Mouse (Mus musculus): Measurements from ENCODE around the gene Kif1c. TPM values are rescaled to one million over a fixed set of nuclear protein-coding genes. Genes with fewer than 3 reads are reported as not detected.

Kif1c gene
- polyA plus RNA-seq, 1 experiment from 2014 or later = 1.9 TPM

DNA sequence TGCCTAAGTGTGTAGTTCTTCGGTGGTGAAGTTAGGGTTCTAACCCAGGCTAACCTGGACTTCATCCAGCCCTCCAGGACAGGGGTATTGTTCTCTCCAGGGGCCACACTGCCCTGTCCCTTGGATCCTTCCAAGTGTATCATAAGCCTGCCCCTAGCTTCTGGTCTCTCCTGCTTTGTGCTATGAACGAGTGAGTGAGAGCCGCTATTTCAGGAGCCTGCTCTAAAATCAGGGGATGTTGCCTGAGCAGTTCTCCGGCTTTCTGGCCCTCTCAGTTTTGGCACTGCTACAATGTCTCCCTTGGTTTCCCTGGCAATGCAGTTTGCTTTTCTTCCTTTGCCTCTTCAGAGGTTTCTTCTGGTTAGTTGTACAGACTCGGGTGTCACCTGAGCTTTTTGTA is 30.8 kb downstream of the Kif1c start:
- ATAC-seq (replicated peaks) = no peak
- Histone ChIP-seq H3K4me1 (no peaks in the 10 kb centered on the region), H3K9ac (no peak overlapping the region), H3K4me3 (no peak overlapping the region), H3K9me3 (no peaks in the 10 kb centered on the region), H3K27me3 (replicated peaks) (no peaks in the 10 kb centered on the region), H3K36me3 (replicated peaks) (peaks cover 25% of the 10 kb centered on the region), H3K27ac (peak overlapping the region; percentile 20; the same call in 1 of the 2 replicates), H3K4me2 (no peak overlapping the region)
- 54% methylated on average over 5 of the region's 5 CpGs for WGBS

DNA sequence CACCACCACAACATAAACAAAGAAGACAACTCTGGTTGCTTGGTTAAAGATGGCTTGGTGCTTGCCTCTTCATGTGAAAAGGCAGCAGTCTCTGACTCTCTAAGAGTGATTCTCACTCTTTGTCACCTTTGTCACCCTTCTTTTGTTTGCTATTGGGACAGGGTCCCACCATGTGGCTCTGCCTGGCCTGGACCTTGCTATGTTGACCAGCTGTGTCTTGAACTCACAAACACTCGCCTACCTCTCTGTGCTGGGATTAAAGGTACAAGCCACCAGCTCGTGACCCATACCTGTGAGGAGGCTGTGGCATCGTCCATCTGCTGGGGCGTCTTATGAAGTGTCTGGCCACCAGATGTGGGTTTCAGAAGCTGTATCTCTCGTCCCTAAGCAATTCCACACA is 32.9 kb downstream of the Kif1c start:
- 76% methylated on average over 5 of the region's 5 CpGs for WGBS
- Histone ChIP-seq H3K27ac (no peak overlapping the region), H3K4me3 (no peak overlapping the region), H3K36me3 (replicated peaks) (peaks cover 8% of the 10 kb centered on the region; the same call in 1 of the 2 replicates), H3K4me2 (no peak overlapping the region), H3K9me3 (no peaks in the 10 kb centered on the region), H3K9ac (no peak overlapping the region), H3K27me3 (replicated peaks) (no peaks in the 10 kb centered on the region), H3K4me1 (no peaks in the 10 kb centered on the region)
- no peak for ATAC-seq (replicated peaks)

DNA sequence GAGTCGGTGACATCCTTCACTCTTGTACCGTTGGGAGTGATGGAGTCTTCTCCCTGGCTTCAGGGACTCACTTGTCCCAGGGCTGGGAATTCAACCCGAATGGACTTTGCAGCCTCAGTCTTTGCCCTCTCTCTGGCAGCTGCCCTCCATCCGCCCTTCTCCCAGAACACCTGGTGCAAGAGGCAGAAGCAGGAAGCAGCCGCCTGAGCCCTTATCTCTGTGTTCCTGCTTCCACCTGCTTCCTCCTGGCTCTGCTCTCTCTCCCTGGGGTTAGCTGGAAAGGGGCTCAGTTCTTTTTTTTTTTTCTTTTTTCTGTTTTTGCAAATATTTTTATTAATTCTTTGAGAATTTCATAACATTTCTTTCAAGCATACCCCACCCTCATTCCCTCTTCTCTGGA is 37.4 kb downstream of the Kif1c start:
- Histone ChIP-seq H3K4me2 (no peak overlapping the region), H3K9ac (no peak overlapping the region), H3K27me3 (replicated peaks) (no peaks in the 10 kb centered on the region), H3K27ac (no peak overlapping the region), H3K4me3 (no peak overlapping the region), H3K4me1 (no peaks in the 10 kb centered on the region), H3K36me3 (replicated peaks) (no peaks in the 10 kb centered on the region), H3K9me3 (no peaks in the 10 kb centered on the region)
- 76% methylated on average over 5 of the region's 5 CpGs for WGBS
- no peak for ATAC-seq (replicated peaks)

DNA sequence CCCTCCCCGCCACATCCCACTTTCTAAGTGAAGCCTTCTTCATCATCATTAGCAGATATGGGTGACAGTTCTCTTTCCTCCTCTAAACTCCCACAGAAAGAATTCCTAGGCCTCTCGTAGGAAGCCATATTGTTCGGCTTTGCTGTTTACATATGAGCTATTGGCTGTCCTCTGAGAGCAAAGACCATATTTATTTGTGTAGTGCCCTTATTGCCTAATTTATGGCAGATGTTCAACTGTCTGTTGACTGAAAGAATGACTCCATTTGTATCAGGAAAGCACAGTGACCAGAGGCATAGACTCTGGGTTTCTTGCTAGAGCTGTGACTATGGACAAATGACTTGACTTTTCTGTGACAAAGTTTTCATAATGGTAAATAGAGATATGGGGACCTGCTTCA is 41.3 kb downstream of the Kif1c start:
- no peaks in the 10 kb centered on the region for H3K9me3 ChIP-seq
- no peak overlapping the region for H3K4me3 ChIP-seq
- no peaks in the 10 kb centered on the region for H3K4me1 ChIP-seq
- H3K27me3 ChIP-seq (replicated peaks) = no peaks in the 10 kb centered on the region
- no peaks in the 10 kb centered on the region for H3K36me3 ChIP-seq (replicated peaks)
- no peak overlapping the region for H3K27ac ChIP-seq
- no peak overlapping the region for H3K4me2 ChIP-seq
- H3K9ac ChIP-seq = no peak overlapping the region
- 91% methylated on average over 3 of the region's 3 CpGs for WGBS
- ATAC-seq (replicated peaks) = no peak

DNA sequence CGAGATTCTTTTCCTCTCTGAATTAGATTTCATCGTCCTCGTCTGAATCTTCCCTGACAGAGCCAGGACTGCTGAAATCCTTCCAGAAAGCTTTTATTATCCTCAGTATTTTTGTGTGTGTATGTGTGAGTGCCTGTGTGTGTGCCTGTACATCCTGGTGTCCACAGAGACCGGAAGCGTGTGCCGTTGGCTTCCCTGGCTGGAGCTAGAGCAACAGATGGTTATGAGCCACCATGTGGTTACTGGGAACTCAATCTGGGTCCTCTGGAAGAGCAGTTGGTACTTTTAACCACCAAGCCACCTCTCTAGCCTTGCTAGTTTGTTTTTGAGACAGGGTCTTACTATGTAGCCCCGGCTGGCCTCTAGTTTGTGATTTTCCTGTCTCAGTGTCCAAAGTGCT is 41.8 kb downstream of the Kif1c start:
- H3K36me3 ChIP-seq (replicated peaks) = no peaks in the 10 kb centered on the region
- H3K4me2 ChIP-seq = no peak overlapping the region
- no peaks in the 10 kb centered on the region for H3K4me1 ChIP-seq
- H3K27me3 ChIP-seq (replicated peaks) = no peaks in the 10 kb centered on the region
- H3K9ac ChIP-seq = no peak overlapping the region
- WGBS = 91% methylated on average over 7 of the region's 7 CpGs
- no peak overlapping the region for H3K27ac ChIP-seq
- H3K9me3 ChIP-seq = no peaks in the 10 kb centered on the region
- ATAC-seq (replicated peaks) = no peak
- no peak overlapping the region for H3K4me3 ChIP-seq

- whole genome bisulfite sequencing = 74% methylated on average over 12 of the region's 12 CpGs
- Histone ChIP-seq H3K27ac (no peak overlapping the region), H3K9me3 (no peaks in the 10 kb centered on the region)
Measured at GRCm38 (mm10) chr11:70742581-70743459, 42.5 kb downstream of the Kif1c start.

DNA sequence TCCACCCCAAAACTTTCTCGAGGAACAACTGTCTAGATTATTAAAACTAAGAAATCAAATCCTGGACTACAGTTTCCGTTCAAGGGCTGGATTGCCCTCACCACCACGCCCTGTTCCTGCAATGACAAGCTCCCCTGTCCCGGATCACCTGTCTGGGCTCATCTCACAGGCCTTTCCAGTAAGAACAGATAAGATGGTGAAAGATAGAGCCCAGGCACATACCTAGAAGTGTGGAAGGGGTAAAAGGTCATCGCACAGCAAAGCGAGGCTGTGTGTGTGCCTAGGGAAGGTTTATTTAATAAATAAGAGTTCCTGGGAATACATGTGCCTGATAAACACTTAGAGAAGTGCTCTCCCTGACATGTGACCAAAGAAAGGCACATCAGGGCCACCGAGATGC is 45.3 kb downstream of the Kif1c start:
- Histone ChIP-seq H3K27me3 (replicated peaks) (no peaks in the 10 kb centered on the region), H3K9ac (no peak overlapping the region), H3K4me1 (no peaks in the 10 kb centered on the region), H3K4me2 (no peak overlapping the region), H3K4me3 (no peak overlapping the region), H3K36me3 (replicated peaks) (no peaks in the 10 kb centered on the region), H3K9me3 (no peaks in the 10 kb centered on the region), H3K27ac (no peak overlapping the region)
- no peak for ATAC-seq (replicated peaks)
- WGBS = 87% methylated on average over 7 of the region's 7 CpGs

More at GRCm38 (mm10) chr11:70742581-70743459, 42.5 kb downstream of the Kif1c start:
- no peak overlapping the region for H3K4me2 ChIP-seq
- H3K36me3 ChIP-seq (replicated peaks) = no peaks in the 10 kb centered on the region
- H3K4me1 ChIP-seq = no peaks in the 10 kb centered on the region
- no peak overlapping the region for H3K9ac ChIP-seq
- H3K4me3 ChIP-seq = no peak overlapping the region
- no peaks in the 10 kb centered on the region for H3K27me3 ChIP-seq (replicated peaks)
- no peak for ATAC-seq (replicated peaks)

DNA sequence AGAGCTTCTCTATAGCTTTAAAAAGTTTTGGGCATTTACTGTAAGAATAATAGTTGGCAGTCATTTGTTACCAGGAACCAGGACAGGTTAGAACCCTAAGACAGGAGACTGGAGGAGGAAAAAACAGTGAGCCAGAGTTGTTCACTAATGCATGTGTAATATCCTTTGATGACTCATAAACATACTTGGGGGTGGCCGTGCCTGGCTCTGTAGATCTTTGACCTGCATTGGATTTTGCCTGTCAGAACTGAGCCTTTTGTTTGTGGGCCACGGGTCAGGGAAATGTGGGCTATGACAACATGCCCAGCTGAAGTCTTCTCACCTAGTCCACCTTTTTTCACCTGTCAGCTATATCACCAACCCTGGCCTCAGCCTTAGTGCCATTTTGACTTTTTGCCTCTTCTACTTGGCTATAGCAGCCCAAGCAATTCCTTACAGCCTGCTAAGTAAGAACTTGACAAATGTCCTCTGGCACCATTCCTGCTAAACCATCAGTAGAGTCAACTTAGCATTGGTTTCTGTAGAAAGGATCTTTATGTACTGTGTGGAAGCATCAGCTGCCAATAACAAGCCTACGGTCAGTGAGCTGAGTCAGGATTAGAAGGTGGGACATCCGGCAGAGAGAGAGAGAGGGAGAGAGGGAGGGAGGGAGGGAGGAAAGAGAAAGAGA is 47.7 kb downstream of the Kif1c start:
- no peak overlapping the region for H3K4me3 ChIP-seq
- H3K27me3 ChIP-seq (replicated peaks) = no peaks in the 10 kb centered on the region
- H3K4me1 ChIP-seq = no peaks in the 10 kb centered on the region
- no peak for ATAC-seq (replicated peaks)
- H3K9me3 ChIP-seq = no peaks in the 10 kb centered on the region
- no peak overlapping the region for H3K27ac ChIP-seq
- WGBS = 77% methylated on average over 4 of the region's 4 CpGs
- H3K36me3 ChIP-seq (replicated peaks) = no peaks in the 10 kb centered on the region
- H3K9ac ChIP-seq = no peak overlapping the region
- H3K4me2 ChIP-seq = no peak overlapping the region

DNA sequence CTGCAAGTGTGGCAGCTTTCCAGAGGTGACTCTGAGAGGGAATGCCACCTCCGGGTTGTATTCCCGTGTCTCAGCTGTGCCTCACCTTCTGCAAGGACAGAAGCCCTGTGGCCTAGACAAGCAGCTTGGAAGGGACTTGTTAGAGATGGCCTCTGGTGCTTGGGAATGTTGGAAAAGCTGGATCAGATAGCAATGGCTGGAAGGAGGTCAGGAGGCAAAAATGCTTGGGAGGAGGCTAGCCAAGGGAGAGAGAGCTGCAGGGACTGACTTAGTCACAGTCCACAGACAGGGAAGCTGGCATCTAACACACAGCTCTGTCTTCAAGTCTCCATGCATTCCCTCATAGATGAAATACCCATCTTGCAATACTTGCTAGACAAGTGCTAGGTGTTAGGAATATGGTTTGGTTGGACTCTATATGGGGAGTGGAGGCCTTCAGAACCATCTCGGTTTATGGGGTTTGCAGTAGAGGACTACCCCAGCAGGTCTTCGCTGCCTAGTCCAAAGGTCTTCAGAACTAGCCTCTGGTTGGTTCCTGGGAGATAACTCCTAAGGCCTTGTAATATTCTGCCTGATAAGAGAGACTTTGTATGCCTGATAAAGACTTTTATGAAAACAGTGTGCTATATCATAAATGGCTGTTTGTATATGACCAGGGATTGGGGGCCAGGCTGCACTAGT is 52.1 kb downstream of the Kif1c start:
- Histone ChIP-seq H3K9me3 (no peaks in the 10 kb centered on the region), H3K4me1 (peaks cover 7% of the 10 kb centered on the region; the same call in 1 of the 2 replicates), H3K27ac (no peak overlapping the region), H3K36me3 (replicated peaks) (no peaks in the 10 kb centered on the region), H3K4me2 (no peak overlapping the region), H3K4me3 (no peak overlapping the region), H3K27me3 (replicated peaks) (no peaks in the 10 kb centered on the region), H3K9ac (no peak overlapping the region)
- ATAC-seq (replicated peaks) = no peak
- 87% methylated on average over 4 of the region's 4 CpGs for WGBS

- 94% methylated on average over 10 of the region's 10 CpGs for WGBS
- H3K9ac ChIP-seq = no peak overlapping the region
- no peaks in the 10 kb centered on the region for H3K9me3 ChIP-seq
- H3K4me3 ChIP-seq = no peak overlapping the region
- H3K27ac ChIP-seq = no peak overlapping the region
- H3K4me2 ChIP-seq = no peak overlapping the region
- H3K4me1 ChIP-seq = peaks cover 7% of the 10 kb centered on the region; the same call in 1 of the 2 replicates
- H3K27me3 ChIP-seq (replicated peaks) = no peaks in the 10 kb centered on the region
- no peak for ATAC-seq (replicated peaks)
- H3K36me3 ChIP-seq (replicated peaks) = no peaks in the 10 kb centered on the region
Measured at GRCm38 (mm10) chr11:70753146-70753545, 52.8 kb downstream of the Kif1c start.

GRCm38 (mm10) chr11:70754476-70754875 is 54.1 kb downstream of the Kif1c start:
- no peak for ATAC-seq (replicated peaks)
- Histone ChIP-seq H3K27ac (no peak overlapping the region), H3K27me3 (replicated peaks) (no peaks in the 10 kb centered on the region), H3K4me2 (no peak overlapping the region), H3K9ac (no peak overlapping the region), H3K36me3 (replicated peaks) (no peaks in the 10 kb centered on the region), H3K4me3 (no peak overlapping the region), H3K4me1 (peaks cover 7% of the 10 kb centered on the region; the same call in 1 of the 2 replicates), H3K9me3 (no peaks in the 10 kb centered on the region)
- 60% methylated on average over 4 of the region's 4 CpGs for WGBS

GRCm38 (mm10) chr11:70754958-70755357 is 54.6 kb downstream of the Kif1c start:
- Histone ChIP-seq H3K27me3 (replicated peaks) (no peaks in the 10 kb centered on the region), H3K4me3 (no peak overlapping the region), H3K4me2 (no peak overlapping the region), H3K4me1 (peaks cover 7% of the 10 kb centered on the region; the same call in 1 of the 2 replicates), H3K9me3 (no peaks in the 10 kb centered on the region), H3K9ac (no peak overlapping the region), H3K36me3 (replicated peaks) (no peaks in the 10 kb centered on the region), H3K27ac (no peak overlapping the region)
- no peak for ATAC-seq (replicated peaks)
- 52% methylated on average over 7 of the region's 7 CpGs for WGBS

All from midbrain, embryonic 15.5 days (tissue).